In the genomic region with DNA sequence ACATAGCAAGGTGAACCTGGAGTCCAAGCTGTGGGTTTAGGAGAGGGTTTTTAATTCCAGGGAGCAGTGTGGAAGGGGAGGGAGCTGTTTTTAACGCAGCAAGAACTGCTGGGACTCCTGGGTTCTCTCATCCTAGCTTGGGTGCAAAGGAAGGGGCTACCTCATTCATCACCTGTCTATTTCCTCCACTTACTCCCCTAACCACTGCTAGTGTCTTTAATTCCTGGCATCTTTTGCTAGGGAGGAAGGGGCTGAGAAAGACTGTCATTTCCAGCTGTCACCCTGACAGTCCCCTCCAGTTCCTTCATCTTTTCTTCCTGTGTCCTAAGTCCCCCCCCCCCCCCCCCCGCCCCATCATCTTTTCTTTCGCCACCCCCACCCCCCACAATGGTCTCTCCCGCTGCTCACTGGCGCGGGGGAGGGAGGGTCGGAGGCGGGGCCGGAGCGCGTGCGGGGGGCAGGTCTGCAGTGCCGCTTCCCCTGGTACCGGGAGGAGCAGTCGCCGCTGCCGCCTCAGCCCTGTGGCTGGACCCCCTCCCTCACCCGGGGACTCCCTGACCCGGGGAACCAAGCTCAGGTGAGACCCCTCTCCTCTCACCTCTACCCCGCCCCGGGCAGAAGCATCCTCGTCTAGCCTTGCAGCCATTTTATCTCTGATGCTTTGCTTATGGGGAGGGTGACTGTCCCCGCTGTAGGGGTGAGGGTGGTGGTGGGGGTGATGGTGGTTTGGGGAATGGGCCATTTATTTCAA, we compare ENCODE assay signal across 9 mouse cellular contexts. TPM values are rescaled to one million over a fixed set of nuclear protein-coding genes. Genes with fewer than 3 reads are reported as not detected.
DNase-seq lines count a peak whose midpoint lies in the region; TF ChIP-seq lines count a peak whose summit lies in the region.
"Had no signal": no experiment of that assay in that cellular context is flagged by ENCODE, and none has a peak within 500 bp of the region (broad histone marks: within the 10 kb centered on the region; RNA-seq: fewer than 3 reads in every experiment).

Gene Sv2a, plus strand, starts transcription at position 425 of the 751 bp plus-strand sequence.

- H3K79me2 ChIP-seq in CH12.LX (replicated peaks; ENCODE audit: control insufficient read depth, extremely low read depth, insufficient read depth, poor library complexity, severe bottlenecking) = peaks cover under 1% of the 10 kb centered on the region; the same call in 1 of the 2 replicates

- in situ Hi-C loops in CH12.LX (cut with MboI; ENCODE audit: low pct_ligation_motif_present, low pct_unique_long_range_greater_than_20kb, low sequenced_read_pairs) = no loop called here

- TF ChIP-seq RAD21 in CH12.LX (IDR thresholded peaks at IDR 0.05; ENCODE audit: low read depth, low read length) = no peak

- dilution Hi-C loops in CH12.LX (cut with MboI; ENCODE audit: extremely low pct_ligation_motif_present, extremely low pct_unique_long_range_greater_than_20kb, low sequenced_read_pairs) = no loop called here

- no peak within 1 kb of the TSS for H3K27ac ChIP-seq in CH12.LX (ENCODE audit: insufficient read depth, low read depth)
- H3K27ac ChIP-seq: macrophage had no signal

- H3K9ac ChIP-seq in CH12.LX (ENCODE audit: insufficient read depth, low read depth) = peak within 1 kb of the TSS; percentile 61

- H3K4me3 ChIP-seq in CH12.LX (replicated peaks in 1 of 3; ENCODE audit: low read depth in 2 of 3, low read length in 2 of 3, poor library complexity in 1 of 3) = peak within 1 kb of the TSS; percentile 56 to 80 (median 59)
- H3K4me3 ChIP-seq in megakaryocyte, embryonic 14.5 days (replicated peaks) = peak within 1 kb of the TSS; percentile 92

- H3K9me3 ChIP-seq in CH12.LX (replicated peaks; ENCODE audit: low read length) = no peaks in the 10 kb centered on the region
- H3K9me3 ChIP-seq in megakaryocyte, embryonic 14.5 days = no peaks in the 10 kb centered on the region

- H3K4me2 ChIP-seq in CH12.LX (ENCODE audit: insufficient read depth, low read depth, poor library complexity, severe bottlenecking) = peak within 1 kb of the TSS; percentile 90

- TF ChIP-seq POLR2A in CH12.LX (IDR thresholded peaks at IDR 0.05; ENCODE audit: low read depth, low read length) = peak; percentile 27; the same call in 1 of the 2 replicates

- DNase-seq in CH12.LX (ENCODE audit: extremely low read depth) (no peak), ZHBTc4 (ENCODE audit: low read depth, low spot score) (peak; percentile 48)
- peak; percentile 35 for DNase-seq in embryo, embryonic 10.5 days (ENCODE audit: low spot score)
- DNase-seq in heart, postnatal 10 days = peak; percentile 64 to 66
- peak; percentile 69 to 75 for DNase-seq in layer of hippocampus, postnatal 36 days
- peak; percentile 83 for DNase-seq in right cerebral cortex, postnatal 4 days
- no peak for DNase-seq in urinary bladder, postnatal 10 days (ENCODE audit: low spot score)

- peaks cover 5 to 27% of the 10 kb centered on the region in 2 experiments; a peak in 3 of 4 replicates for H3K4me1 ChIP-seq in CH12.LX (ENCODE audit: control insufficient read depth in 1 of 2, insufficient read depth in 2 of 2)
- H3K4me1 ChIP-seq in megakaryocyte, embryonic 14.5 days = peaks cover 61% of the 10 kb centered on the region

- no peaks in the 10 kb centered on the region for H3K27me3 ChIP-seq in CH12.LX (replicated peaks)
- peaks cover 4% of the 10 kb centered on the region for H3K27me3 ChIP-seq in megakaryocyte, embryonic 14.5 days (replicated peaks)

- TF ChIP-seq CTCF in CH12.LX (conservative IDR thresholded peaks at IDR 0.05 in 1 of 2, IDR thresholded peaks at IDR 0.05 in 1 of 2; ENCODE audit: low read depth in 2 of 2, low read length in 2 of 2) = no peak

- peaks cover 20 to 48% of the 10 kb centered on the region in 2 experiments for H3K36me3 ChIP-seq in CH12.LX (replicated peaks in 1 of 2; ENCODE audit: control insufficient read depth in 1 of 2, insufficient read depth in 1 of 2, low read length in 1 of 2)
- peaks cover 31% of the 10 kb centered on the region for H3K36me3 ChIP-seq in megakaryocyte, embryonic 14.5 days (replicated peaks; ENCODE audit: low read length)

- no peak for TF ChIP-seq EP300 in CH12.LX (IDR thresholded peaks at IDR 0.05; ENCODE audit: low read length)

- intact Hi-C loops in heart, postnatal 10 days (cut with DNase I) = no loop called here

TF ChIP-seq in CH12.LX, 34 proteins besides CTCF, POLR2A, EP300 and RAD21:
- TF ChIP-seq MAFK (IDR thresholded peaks at IDR 0.05; ENCODE audit: insufficient replicate concordance, low read length) (no peak), ZC3H11A (IDR thresholded peaks at IDR 0.05; ENCODE audit: low read depth, low read length) (no peak), HCFC1 (IDR thresholded peaks at IDR 0.05; ENCODE audit: low read depth, low read length) (0 out of 2 replicates have a peak, but pooled peaks have one; percentile 15), ELF1 (IDR thresholded peaks at IDR 0.05; ENCODE audit: low read depth, low read length) (no peak), ZMIZ1 (IDR thresholded peaks at IDR 0.05; ENCODE audit: low read depth, low read length) (no peak), E2F4 (IDR thresholded peaks at IDR 0.05; ENCODE audit: insufficient replicate concordance, low read depth, low read length) (no peak), SIN3A (IDR thresholded peaks at IDR 0.05; ENCODE audit: low read length) (no peak), PAX5 (IDR thresholded peaks at IDR 0.05; ENCODE audit: low read length) (no peak), RCOR1 (conservative IDR thresholded peaks at IDR 0.05; ENCODE audit: low read depth, low read length) (no peak), GABPA (IDR thresholded peaks at IDR 0.05; ENCODE audit: insufficient replicate concordance, low read depth, low read length) (no peak), KAT2A (IDR thresholded peaks at IDR 0.05; ENCODE audit: insufficient replicate concordance, low read length) (no peak), NELFE (IDR thresholded peaks at IDR 0.05; ENCODE audit: low read depth, low read length) (peak; percentile 56; the same call in 1 of the 2 replicates), USF2 (conservative IDR thresholded peaks at IDR 0.05; ENCODE audit: low read depth, low read length) (no peak), JUND (conservative IDR thresholded peaks at IDR 0.05; ENCODE audit: low read depth, low read length) (no peak), JUN (IDR thresholded peaks at IDR 0.05; ENCODE audit: insufficient read depth, low read depth, low read length) (no peak), ZKSCAN1 (IDR thresholded peaks at IDR 0.05; ENCODE audit: borderline replicate concordance, low read depth, low read length) (no peak), BHLHE40 (IDR thresholded peaks at IDR 0.05; ENCODE audit: low read depth, low read length) (peak; percentile 48), MAZ (IDR thresholded peaks at IDR 0.05; ENCODE audit: low read depth, low read length) (peak; percentile 56), ZNF384 (IDR thresholded peaks at IDR 0.05; ENCODE audit: low read depth, low read length) (no peak), MEF2A (IDR thresholded peaks at IDR 0.05; ENCODE audit: borderline replicate concordance, low read depth, low read length) (no peak)
TF ChIP-seq in CH12.LX: peak in this region for 4.

RNA-seq across cellular contexts. Expression of gene Sv2a, which starts in this region (rescaled TPM):
- 2.6 and 4.0 TPM in 2 replicates for total RNA-seq in CH12.LX (2012; rRNA removed)
- 0.97 and 1.1 TPM in 2 replicates for total RNA-seq in CH12.LX (2014; rRNA removed)
- polyA plus RNA-seq in CH12.LX (2012; ENCODE audit: insufficient read length, low read depth) = 6.5 and 6.7 TPM in 2 replicates
- total RNA-seq in heart, postnatal 10 days (2021) = 10 to 100 TPM; 13.7 to 14.0 TPM
- 100 to 1,000 TPM; 351 to 376 TPM for total RNA-seq in layer of hippocampus, postnatal 36 days (2021)
- polyA plus RNA-seq in megakaryocyte, embryonic 14.5 days (2012; ENCODE audit: insufficient read depth, low replicate concordance) = 1.9 and 7.6 TPM in 2 replicates

Comparison
In these comparisons a context has a peak if more than half of its experiments do, and no peak if none do; other contexts are left out.
1. RNA of gene Sv2a (total RNA-seq): 351 to 376 TPM in layer of hippocampus, postnatal 36 days; 13.7 to 14.0 TPM in heart, postnatal 10 days and 0.97 to 4.0 TPM in CH12.LX; every median in the first group is over 10 times any median in the second.
2. DNase-seq: peak in ZHBTc4 (single experiment), embryo, embryonic 10.5 days (single experiment), heart, postnatal 10 days (2 of 2), layer of hippocampus, postnatal 36 days (2 of 2) and right cerebral cortex, postnatal 4 days (single experiment); none in CH12.LX (single experiment) and urinary bladder, postnatal 10 days (single experiment).